Mouse (Mus musculus): ENCODE data around the gene Grifin.

DNA sequence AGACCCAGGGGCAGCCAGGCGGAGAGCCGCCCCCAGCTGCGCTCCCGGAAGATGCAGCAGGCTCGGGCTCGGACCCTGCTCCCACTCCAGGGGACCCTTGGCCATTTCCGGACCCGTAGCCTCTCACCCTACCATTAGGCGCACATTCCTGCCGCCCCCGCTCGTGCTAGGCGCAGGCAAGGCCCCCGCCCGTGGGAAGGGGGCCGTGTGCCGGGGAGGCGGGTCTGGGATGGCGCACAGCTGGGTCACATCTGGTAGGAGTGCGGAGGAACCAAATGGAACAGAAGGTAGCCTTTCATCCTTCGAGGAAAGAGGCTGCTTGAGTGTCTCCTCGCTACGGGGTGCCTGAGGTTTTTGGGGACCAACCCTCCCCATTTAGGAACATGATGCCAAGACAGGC lies 41.5 kb upstream of the Grifin start:
- TF ChIP-seq GATA1 (IDR thresholded peaks at IDR 0.05; ENCODE audit: borderline replicate concordance, low read length) (no peak), FLI1 (IDR thresholded peaks at IDR 0.05; ENCODE audit: low read length) (no peak)
